Comparison of ENCODE assay signal across 21 mouse cellular contexts in the genomic region with DNA sequence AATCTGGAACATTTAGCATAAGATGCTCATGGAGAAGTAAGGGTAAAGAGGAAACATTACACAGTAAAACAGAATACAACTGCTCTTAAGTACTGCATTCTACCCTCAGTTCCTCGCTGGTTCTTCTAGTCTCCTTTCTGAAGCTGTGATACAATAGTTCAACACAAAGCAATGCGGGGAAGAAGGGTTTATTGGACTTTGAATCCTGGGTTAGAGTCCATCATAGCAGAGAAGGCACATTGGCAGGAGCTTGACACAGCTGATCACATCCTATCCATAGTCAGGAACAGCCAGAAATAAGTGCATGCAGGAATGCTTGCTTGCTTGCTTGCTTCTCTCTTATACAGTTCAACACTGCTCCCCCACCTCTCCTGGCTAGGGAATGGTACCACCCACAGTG.
"Had no signal": no experiment of that assay in that cellular context is flagged by ENCODE, and none has a peak within 500 bp of the region (broad histone marks: within the 10 kb centered on the region; RNA-seq: fewer than 3 reads in every experiment).

No protein-coding gene starts in this region.

- DNase-seq: forebrain, postnatal 0 days; gastrocnemius, postnatal 14 days; gastrocnemius, postnatal 36 days; heart, adult 2 months; heart, postnatal 14 days; heart, postnatal 36 days; kidney, postnatal 14 days; layer of hippocampus, adult 9-11 months; layer of hippocampus, postnatal 36 days; left cerebral cortex, postnatal 4 days had no signal

- H3K4me1 ChIP-seq: forebrain, embryonic 15.5 days; heart, embryonic 13.5 days; heart, embryonic 15.5 days; hindbrain, embryonic 13.5 days; hindbrain, embryonic 15.5 days; limb, embryonic 13.5 days; limb, embryonic 15.5 days; liver, embryonic 12.5 days had no signal

- H3K4me2 ChIP-seq: forebrain, embryonic 15.5 days; heart, embryonic 11.5 days; heart, embryonic 13.5 days; heart, embryonic 15.5 days; hindbrain, embryonic 13.5 days; hindbrain, embryonic 15.5 days; limb, embryonic 13.5 days; limb, embryonic 15.5 days; liver, embryonic 12.5 days had no signal

- ATAC-seq: forebrain, embryonic 15.5 days; forebrain, postnatal 0 days; hindbrain, postnatal 0 days; liver, embryonic 12.5 days had no signal

- H3K4me3 ChIP-seq: forebrain, embryonic 15.5 days; heart, adult 2 months; heart, embryonic 13.5 days; heart, embryonic 15.5 days; hindbrain, embryonic 13.5 days; hindbrain, embryonic 15.5 days; limb, embryonic 13.5 days; limb, embryonic 15.5 days; liver, embryonic 12.5 days had no signal

- H3K9ac ChIP-seq: forebrain, embryonic 15.5 days; forebrain, postnatal 0 days; heart, embryonic 13.5 days; heart, embryonic 15.5 days; hindbrain, embryonic 13.5 days; hindbrain, embryonic 15.5 days; limb, embryonic 13.5 days; limb, embryonic 15.5 days; liver, embryonic 12.5 days; liver, embryonic 14.5 days had no signal

- H3K27ac ChIP-seq: forebrain, embryonic 15.5 days; heart, adult 2 months; heart, embryonic 13.5 days; heart, embryonic 15.5 days; hindbrain, embryonic 13.5 days; hindbrain, embryonic 15.5 days; hindbrain, postnatal 0 days; limb, embryonic 13.5 days; limb, embryonic 15.5 days; liver, embryonic 12.5 days; liver, embryonic 14.5 days had no signal

- H3K36me3 ChIP-seq: forebrain, embryonic 15.5 days; heart, embryonic 13.5 days; heart, embryonic 15.5 days; hindbrain, embryonic 13.5 days; hindbrain, embryonic 15.5 days; limb, embryonic 13.5 days; limb, embryonic 15.5 days; liver, embryonic 12.5 days had no signal

- H3K9me3 ChIP-seq: forebrain, embryonic 15.5 days; heart, embryonic 13.5 days; heart, embryonic 15.5 days; hindbrain, embryonic 13.5 days; hindbrain, embryonic 15.5 days; limb, embryonic 13.5 days; limb, embryonic 15.5 days had no signal

- H3K27me3 ChIP-seq: forebrain, embryonic 15.5 days; heart, embryonic 13.5 days; heart, embryonic 15.5 days; hindbrain, embryonic 13.5 days; hindbrain, embryonic 15.5 days; limb, embryonic 13.5 days; limb, embryonic 15.5 days; liver, embryonic 12.5 days had no signal
